Mouse (Mus musculus) G1E (cell line): ENCODE results near the gene Tcf7l1.

ENCODE experiments used
- CTCF ChIP-seq: IDR thresholded peaks from 2 replicates; pipeline ENCODE4 v1.5.1; 2012; ENCODE audit warnings: low read depth, low read length, inconsistent platforms, mixed read lengths
- GATA1 ChIP-seq: IDR thresholded peaks from 2 replicates; pipeline ENCODE4 v1.6.1; 2012; ENCODE audit warnings: borderline replicate concordance, low read length, inconsistent platforms, mixed read lengths
- GATA2 ChIP-seq: IDR thresholded peaks from 2 replicates; pipeline ENCODE4 v1.6.1; 2012; ENCODE audit warnings: low read depth, low read length, inconsistent platforms, borderline replicate concordance
- POLR2AphosphoS5 ChIP-seq: IDR thresholded peaks from 2 replicates; pipeline ENCODE4 v1.6.1; 2012; ENCODE audit warnings: low read depth, low read length, inconsistent platforms; ENCODE audit not compliant: insufficient replicate concordance
- TAL1 ChIP-seq: conservative IDR thresholded peaks from 2 replicates; pipeline ENCODE4 v1.6.1; 2012; ENCODE audit warnings: low read depth, low read length, inconsistent platforms, mixed read lengths

DNA sequence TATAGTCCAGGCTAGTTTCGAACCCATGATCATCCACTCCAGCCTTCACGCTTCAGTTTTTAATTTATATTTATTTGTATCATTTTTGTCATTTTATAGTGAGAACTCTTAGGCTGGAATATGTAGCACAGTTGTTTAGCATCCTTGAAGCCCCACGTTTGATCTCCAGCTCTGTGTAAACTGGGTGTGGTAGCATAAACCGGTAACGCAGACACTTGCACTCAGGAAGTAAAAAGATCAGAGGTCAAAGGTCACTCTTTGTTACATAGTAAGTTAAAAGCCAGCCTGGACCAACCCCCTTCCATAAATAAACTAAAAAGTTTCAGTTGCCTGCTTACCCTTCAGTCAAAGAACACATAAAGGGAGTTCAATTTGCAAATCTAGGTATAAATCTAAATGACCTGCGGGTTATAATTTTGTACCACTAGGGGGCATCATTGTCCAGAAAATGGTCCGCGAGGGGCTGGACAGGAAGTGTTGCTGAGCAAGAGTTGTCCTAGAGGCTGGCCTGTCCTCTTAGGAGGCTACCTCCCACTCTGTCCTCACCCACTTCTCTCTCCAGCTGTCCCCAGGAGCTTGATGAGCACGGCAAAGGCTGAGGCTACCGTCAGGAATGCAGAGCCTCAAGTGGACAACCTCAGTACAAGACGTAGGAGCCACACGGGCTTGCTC, 153.2 kb downstream of the Tcf7l1 start:
- peak; percentile 26; the same call in 1 of the 2 replicates for TF ChIP-seq CTCF
- no peak for TF ChIP-seq GATA1
- TF ChIP-seq TAL1, result no peak
- TF ChIP-seq GATA2, result no peak
- no peak for TF ChIP-seq POLR2AphosphoS5
